Mouse (Mus musculus) MEL (cell line): ENCODE measurements around the gene Cabp2.
"Not testable (repeated sequence)": the region's sequence is repeated elsewhere in the genome, so short reads cannot be mapped to it uniquely, and the experiment has no call there.

Experiments
- CTCF ChIP-seq, 3 experiments: IDR thresholded peaks in 2 of 3; conservative IDR thresholded peaks in 1 of 3; 2 replicates each; pipeline ENCODE4 v1.5.1; 2011 to 2012; ENCODE audit warnings: low read length in 3 of 3, low read depth in 2 of 3, mild to moderate bottlenecking in 2 of 3, improper control_type of control experiment in 1 of 3, inconsistent platforms in 1 of 3, mixed read lengths in 1 of 3, moderate library complexity in 1 of 3; ENCODE audit not compliant: control insufficient read depth in 1 of 3, insufficient read depth in 1 of 3, poor library complexity in 1 of 3, severe bottlenecking in 1 of 3
- ELF1 ChIP-seq: IDR thresholded peaks from 2 replicates; pipeline ENCODE4 v1.6.1; 2014; ENCODE audit warnings: low read depth, mild to moderate bottlenecking, inconsistent platforms, low read length, improper control_type of control experiment, moderate library complexity
- EP300 ChIP-seq, 2 experiments: IDR thresholded peaks; 2 replicates each; pipeline ENCODE4 v1.6.1; 2011; ENCODE audit warnings: improper control_type of control experiment in 2 of 2, low read length in 2 of 2, low read depth in 1 of 2, mild to moderate bottlenecking in 1 of 2
- GATA1 ChIP-seq: IDR thresholded peaks from 2 replicates; pipeline ENCODE4 v1.6.1; 2011; ENCODE audit warnings: low read depth, low read length, improper control_type of control experiment
- HCFC1 ChIP-seq: IDR thresholded peaks from 2 replicates; pipeline ENCODE4 v1.6.1; 2012; ENCODE audit warnings: low read depth, mild to moderate bottlenecking, inconsistent platforms, low read length, improper control_type of control experiment, moderate library complexity
- KAT2A ChIP-seq: conservative IDR thresholded peaks from 2 replicates; pipeline ENCODE4 v1.6.1; 2012; ENCODE audit warnings: low read depth, low read length, improper control_type of control experiment, inconsistent platforms
- TAL1 ChIP-seq: IDR thresholded peaks from 2 replicates; pipeline ENCODE4 v1.6.1; 2012; ENCODE audit warnings: mild to moderate bottlenecking, inconsistent platforms, low read length, moderate library complexity, mixed read lengths
- TCF12 ChIP-seq: IDR thresholded peaks from 2 replicates; pipeline ENCODE4 v1.6.1; 2014; ENCODE audit warnings: low read depth, mild to moderate bottlenecking, inconsistent platforms, low read length, improper control_type of control experiment, moderate library complexity
- UBTF ChIP-seq: IDR thresholded peaks from 2 replicates; pipeline ENCODE4 v1.6.1; 2012; ENCODE audit warnings: low read depth, mild to moderate bottlenecking, inconsistent platforms, low read length, improper control_type of control experiment, moderate library complexity, borderline replicate concordance; ENCODE audit not compliant: insufficient read depth
- ZC3H11A ChIP-seq: IDR thresholded peaks from 2 replicates; pipeline ENCODE4 v1.6.1; 2012; ENCODE audit warnings: low read depth, mild to moderate bottlenecking, inconsistent platforms, low read length, improper control_type of control experiment

GRCm38 (mm10) chr19:4064501-4064900 is 16.9 kb upstream of the Cabp2 start:
- not testable (repeated sequence) for TF ChIP-seq CTCF (IDR thresholded peaks at IDR 0.05 in 2 of 3, conservative IDR thresholded peaks at IDR 0.05 in 1 of 3; ENCODE audit: control insufficient read depth in 1 of 3, insufficient read depth in 1 of 3, low read depth in 2 of 3, low read length in 3 of 3, poor library complexity in 1 of 3, severe bottlenecking in 1 of 3); ELF1; TCF12; ZC3H11A; UBTF; KAT2A; HCFC1; TAL1; EP300 (IDR thresholded peaks at IDR 0.05; ENCODE audit: low read depth in 1 of 2, low read length in 2 of 2); GATA1
